Mouse (Mus musculus) ES-Bruce4 (cell line): ENCODE data around the gene Efna1.

ENCODE experiments used
- EP300 ChIP-seq: IDR thresholded peaks from 2 replicates; pipeline ENCODE4 v1.6.1; 2011; ENCODE audit warnings: low read depth, low read length; ENCODE audit not compliant: insufficient read depth
- POLR2A ChIP-seq: IDR thresholded peaks from one replicate; pipeline ENCODE4 v1.8.1; 2011; ENCODE audit warnings: low read length; ENCODE audit not compliant: insufficient read depth

DNA sequence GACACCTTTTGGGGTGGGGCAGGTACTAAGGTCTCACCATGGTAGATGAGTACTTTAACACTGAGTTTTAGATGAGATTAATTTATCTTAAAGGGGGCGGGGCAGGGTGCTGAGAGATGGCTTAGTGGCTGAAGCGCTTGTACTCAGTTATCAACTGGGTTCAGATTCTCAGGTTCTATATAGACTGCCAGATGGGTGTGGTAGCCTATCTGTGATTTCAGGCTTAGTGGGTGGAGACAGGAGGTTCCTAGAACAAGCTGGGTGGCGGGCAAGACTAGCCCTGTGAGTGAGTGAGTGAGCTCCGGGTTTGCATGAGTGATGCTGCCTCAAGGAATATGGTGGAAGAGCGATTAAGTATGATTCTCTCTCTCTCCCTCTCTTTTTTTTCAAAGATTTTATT lies 25.9 kb downstream of the Efna1 start:
- TF ChIP-seq POLR2A (no peak), EP300 (no peak)
